Mouse (Mus musculus) heart, adult 18-20 months (tissue): ENCODE data around the gene Eral1. TPM values are rescaled to one million over a fixed set of nuclear protein-coding genes. Genes with fewer than 3 reads are reported as not detected.
A peak's percentile ranks its signal among the peaks of the same experiment; 100 is the strongest.

Experiments used
- DNase-seq, 2 experiments: peaks; one replicate each; pipeline ENCODE4 v3.0.0; 2021 to 2022; ENCODE audit warnings: mixed read lengths in 1 of 2
- long read RNA-seq, 2 experiments: library from polyadenylated mRNA; stranded (forward); transcript quantifications; one replicate each; pipeline ENCODE4 v2.0.0; 2021
- total RNA-seq, 2 experiments: library from RNA; stranded (reverse); gene quantifications; 2 replicates each; pipeline ENCODE4 v1.2.3; 2021

Gene Eral1
- total RNA-seq = 10 to 100 TPM; 28.9 to 29.3 TPM
- long read RNA-seq, experiment 1, transcript Eral1-201 (10 exons, 2,014 nt) = major isoform, 11 of 15 reads
- long read RNA-seq, experiment 1, partial matches to known transcripts = 1 of 15 reads
- long read RNA-seq, experiment 1, other reads (novel, unspliced or antisense) = 3 of 15 reads
- long read RNA-seq, experiment 2, transcript Eral1-201 (10 exons, 2,014 nt) = major isoform, 6 of 10 reads
- long read RNA-seq, experiment 2, partial matches to known transcripts = 1 of 10 reads
- long read RNA-seq, experiment 2, other reads (novel, unspliced or antisense) = 3 of 10 reads

DNA sequence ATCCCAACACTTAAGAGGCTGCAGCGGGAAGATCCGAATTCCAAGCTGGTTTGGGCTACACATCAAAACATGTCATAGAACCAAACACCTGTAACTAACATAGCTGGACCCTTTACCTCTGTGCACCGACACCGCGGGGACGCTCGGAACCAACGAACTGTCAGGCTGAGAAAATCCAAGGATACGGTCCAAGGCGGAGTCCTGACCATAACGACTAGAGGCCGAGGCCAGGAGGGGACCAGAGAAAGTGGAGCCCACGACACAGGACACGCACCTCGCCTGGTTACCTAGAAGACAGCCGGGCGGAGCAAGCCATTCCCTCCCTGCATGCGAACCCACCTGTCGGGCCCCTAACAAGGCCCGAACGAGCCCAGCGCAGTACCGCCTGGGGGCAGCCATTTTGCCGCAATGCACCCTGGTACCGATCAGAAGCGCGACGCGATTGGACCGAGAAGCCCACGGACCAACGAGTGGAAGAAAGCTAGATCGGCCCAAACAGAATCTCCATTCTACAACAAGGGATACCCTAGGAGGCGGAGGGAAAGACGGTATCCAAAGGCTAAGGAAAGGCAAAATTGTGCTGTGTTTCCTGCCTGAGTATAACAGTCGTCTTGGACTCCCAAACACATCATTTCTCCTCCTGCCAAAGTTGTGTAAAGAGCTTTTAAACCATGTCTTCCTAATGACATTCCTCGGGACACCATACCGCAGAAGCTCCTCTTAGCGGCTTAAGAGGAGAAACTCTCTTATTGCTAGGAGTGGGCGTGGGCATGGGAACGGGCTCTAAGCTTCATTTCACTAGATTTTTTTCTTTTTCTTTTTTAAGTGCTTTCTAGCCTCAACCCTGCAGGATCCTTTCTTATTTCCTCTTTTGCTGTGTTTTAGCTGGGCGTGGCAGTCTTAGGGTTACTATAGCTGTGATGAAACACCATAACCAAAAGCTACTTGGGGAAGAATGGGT, at the start of gene Eral1:
TSS of gene Eral1 (minus strand) at position 423 of the 961 bp plus-strand sequence.
- DNase-seq = peak; percentile 87 to 90

DNA sequence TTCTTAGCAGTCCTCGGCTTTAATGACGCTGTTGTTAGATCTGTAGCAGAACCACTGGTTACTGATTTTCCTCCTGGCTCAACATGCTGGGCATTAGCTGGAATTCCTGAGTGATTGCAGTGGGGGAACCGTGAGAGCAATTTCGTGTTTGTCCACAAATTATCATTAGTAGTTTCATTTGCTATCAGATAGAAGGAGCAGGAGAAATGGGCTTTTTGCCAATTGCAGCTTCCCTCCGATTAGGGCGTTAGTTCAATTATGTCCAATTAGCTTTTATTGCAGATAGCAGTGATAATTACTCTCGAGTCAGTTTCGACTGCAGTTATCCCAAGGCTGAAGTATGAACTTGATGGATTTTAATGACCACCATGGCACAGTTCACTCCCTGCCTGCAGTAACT, 49.3 kb upstream of the Eral1 start:
- no peak for DNase-seq

DNA sequence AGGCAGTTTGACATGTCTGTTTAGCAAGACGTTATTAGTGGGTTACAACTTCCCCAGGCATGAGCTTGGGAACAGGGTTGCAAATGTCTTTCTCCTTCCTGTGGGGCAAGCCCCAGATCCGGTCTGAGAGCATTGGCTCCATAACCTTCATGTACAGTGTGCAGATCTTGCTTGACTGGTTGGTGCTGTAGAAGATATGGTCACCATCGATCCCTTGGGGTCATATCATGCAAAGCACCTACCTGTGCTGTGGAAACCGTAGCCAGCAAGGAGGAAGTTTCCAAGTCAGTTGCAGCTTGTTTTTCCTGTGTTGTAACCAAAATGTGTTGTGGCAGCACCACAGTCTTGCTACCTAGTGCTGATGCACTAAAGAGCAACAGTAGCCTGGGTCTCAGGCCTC, 46.6 kb upstream of the Eral1 start:
- no peak for DNase-seq

DNA sequence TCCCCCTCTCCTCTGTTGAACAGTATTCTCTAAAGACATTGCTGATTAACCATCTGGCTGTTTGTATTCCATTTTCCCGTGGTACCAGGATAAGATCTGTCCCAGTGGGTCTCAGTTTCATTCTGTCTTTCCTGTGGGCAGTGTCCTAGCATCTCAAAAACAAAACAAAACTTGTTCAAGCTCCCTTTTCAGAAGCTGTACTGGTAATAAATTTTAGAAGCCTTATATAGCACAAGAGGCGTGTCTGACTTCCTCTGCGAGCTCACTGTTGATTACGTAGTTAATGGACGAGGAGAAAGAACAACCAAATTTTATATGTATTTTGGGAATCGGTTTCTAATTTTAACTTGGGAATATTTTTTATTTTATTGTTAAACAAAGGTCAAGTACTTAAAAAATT, 45.5 kb upstream of the Eral1 start:
- DNase-seq = no peak

DNA sequence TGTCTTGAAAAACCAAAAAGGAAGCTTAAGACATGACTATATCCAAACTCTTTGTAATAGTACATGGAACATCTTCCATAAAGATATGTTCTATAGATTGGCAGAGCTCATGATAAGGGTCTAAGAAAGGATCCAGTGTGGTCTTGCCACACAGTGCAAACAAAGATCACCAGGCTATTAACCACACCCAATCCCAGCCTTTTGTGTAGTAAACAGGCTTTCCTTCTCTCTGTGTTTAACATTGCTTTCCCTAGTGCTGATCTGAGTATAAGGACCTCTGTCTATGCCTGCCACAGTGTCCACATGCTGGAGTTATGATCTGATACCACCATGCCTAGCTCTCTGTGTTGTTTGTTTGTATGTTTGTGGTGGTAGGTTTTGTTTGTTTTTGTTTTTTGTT, 43.6 kb upstream of the Eral1 start:
- DNase-seq = no peak

DNA sequence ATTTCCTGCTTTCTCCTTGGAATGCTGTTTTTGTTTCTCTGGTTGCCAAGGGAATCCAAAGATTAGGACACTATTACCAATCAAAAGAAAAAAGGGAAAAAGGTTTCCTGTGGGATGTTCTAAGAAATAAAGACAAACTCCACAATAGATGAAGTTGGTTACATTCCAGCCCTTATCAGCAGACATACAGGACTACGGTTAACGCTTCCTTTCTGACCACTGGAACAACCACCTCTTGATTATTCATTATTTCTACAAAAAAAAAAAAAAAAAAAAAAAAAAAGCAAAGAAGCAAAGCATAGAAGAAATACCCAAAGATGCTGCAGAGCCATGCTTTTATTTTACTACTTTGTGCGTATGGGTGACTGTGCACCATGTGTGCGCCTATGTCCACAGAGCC, 42.6 kb upstream of the Eral1 start:
- no peak for DNase-seq

DNA sequence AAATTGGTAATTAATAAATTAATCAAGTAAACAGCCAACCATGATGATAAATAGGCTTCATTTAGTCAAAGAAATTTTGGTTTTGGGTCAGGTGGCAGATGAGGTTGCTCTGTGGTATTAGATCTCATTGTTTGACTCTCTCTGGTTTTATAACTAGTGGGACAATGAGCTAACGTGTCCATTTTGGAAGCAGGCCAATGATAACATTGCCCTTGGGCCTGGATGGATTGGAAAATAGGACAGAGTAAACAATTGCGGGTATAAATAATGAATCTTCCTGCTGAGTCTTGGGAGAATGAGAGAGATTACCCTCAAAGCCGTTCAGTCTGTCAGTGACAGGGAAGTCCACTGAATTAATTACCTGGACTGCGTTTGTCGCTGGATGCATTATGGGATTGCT, 41.0 kb upstream of the Eral1 start:
- peak; percentile 62 to 68 for DNase-seq

DNA sequence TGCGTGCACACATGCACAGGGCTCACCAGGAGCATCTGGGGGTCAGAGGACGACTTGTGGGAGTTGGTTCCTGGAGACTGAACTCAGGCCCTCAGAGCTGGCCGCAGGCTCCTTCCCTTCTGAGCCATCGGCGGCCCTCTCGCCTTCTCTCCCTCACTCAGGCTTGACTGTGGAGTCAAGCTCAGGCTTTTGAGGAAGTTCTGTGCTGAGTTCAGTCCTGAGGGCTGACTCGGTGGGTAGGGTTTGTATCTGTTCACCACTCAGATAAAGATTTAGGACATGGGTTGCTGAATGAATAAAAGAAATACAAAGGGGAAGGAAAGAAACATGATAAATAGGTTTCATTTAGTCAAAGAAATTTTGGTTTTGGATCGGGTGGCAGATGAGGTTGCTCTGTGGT, 39.7 kb upstream of the Eral1 start:
- no peak for DNase-seq

DNA sequence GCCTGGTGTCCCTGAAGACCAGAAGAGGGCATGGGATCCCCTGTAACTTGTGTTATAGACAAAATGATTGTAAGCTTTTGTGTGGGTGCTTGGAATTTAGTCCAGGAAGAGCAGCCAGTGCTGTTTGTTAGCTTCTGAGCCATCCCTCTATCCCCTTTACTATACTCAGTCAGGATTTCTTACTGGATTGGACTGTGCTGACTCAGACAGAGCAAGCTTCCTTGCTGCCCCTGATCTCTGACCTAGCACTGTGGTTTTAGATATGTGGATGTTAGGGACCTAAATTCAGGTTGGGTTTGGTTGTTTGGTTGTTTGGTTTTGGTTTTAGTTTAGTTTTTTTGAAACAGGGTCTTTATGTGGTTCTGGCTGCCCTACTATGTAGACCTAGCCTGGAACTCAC, 38.3 kb upstream of the Eral1 start:
- DNase-seq = no peak

DNA sequence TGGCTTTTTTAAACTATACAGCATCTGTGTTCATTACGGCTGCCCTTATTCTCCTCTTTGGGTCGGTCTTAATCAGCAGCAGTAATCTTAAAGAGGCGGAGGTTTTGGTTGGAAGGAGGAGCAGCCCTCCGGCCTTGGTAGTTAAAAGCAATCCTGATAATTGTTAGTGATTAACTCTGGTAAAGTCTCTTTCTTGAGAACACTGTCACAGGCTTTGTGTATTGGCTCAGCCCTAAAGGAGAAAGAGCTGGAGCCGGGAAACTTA, 35.9 kb upstream of the Eral1 start:
- no peak for DNase-seq

DNA sequence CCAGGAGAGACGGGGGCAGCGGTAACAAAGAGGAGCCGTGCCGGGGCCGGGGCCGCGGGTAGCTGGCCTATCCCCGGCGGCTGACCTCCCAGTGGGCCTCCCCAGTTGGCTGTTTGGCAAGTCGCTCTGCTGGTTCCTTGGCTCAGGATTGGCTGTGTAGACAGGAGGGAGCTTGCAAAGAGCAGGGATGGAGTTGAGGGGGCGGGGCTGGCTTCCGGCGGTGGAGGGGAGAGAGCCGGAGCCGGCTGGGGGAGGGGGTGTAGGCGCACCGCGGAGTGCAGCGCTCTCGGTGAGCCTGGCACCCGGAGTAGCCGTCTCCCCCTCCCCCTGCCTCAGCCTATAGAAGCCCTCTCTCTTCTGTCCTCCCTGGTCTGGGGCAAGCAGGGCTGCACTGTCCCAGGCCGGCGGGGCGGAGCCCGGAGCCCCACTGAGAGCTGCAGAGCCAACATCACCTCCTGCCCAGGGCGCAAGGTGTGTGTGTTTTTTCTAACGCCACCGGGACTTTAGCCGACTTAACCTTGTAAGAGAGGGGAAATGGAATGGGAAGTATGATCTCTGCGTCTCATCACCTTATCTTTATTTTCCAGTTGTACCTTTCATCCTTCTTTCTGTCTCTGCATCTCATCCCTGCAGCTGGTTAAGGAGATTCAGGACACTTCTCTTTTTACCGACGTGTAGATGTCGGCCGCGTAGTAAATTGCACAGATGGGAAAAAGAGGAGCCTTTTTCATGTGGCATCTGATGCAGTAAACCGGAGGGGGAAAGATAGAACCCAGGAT, 35.4 kb upstream of the Eral1 start:
- peak; percentile 94 to 97 for DNase-seq

DNA sequence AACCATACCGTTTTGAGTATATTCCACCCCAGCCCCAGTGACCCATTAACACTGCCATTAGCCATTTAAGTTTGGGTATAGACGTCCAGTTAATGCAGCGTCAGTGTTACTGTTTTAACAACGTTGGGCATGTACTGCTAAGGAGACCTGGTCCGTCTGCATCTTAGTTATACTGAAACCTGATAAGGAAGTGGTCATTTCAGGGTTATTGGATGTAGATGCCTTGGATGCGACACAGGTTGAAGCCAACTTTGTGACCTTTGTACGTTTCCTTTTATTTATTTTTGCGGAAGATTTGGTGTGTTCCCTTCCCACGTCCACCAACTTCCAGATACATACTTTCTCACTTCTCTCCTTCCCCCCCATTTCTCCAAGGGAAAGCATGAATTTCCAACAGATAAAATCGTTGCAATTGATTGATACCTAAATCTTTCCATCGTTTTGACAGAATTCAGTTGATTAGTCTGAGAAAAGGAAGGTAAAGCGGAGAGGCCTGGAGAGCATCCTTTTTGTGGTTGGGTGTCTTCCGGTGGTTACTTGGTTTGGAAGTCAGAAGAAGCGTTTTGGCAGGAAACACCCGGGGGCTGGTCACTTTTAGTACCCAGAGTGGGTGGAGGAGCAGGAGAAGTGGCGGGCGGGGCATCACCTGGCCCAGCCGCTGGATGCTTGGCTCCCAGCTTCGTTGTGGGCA, 34.6 kb upstream of the Eral1 start:
- no peak for DNase-seq

DNA sequence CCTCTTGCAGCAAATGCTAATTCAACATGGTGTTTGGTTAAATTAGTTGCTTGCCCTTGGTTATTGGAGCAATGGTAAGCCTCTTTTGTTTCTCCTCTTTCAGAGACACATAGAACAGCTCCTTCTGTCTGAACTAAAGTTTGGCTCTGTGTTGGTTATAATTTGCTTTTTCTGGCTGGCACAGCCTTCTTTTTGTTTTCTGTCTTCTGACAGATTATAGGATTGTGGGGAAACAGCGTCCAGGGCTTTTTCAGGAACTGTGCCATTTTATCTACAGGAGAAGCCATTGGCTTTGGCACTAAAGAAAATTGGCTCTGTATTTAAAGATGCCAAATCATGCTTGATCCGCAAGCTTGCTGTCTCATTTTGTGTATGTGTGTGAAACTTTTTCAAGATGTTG, 33.4 kb upstream of the Eral1 start:
- DNase-seq = no peak

DNA sequence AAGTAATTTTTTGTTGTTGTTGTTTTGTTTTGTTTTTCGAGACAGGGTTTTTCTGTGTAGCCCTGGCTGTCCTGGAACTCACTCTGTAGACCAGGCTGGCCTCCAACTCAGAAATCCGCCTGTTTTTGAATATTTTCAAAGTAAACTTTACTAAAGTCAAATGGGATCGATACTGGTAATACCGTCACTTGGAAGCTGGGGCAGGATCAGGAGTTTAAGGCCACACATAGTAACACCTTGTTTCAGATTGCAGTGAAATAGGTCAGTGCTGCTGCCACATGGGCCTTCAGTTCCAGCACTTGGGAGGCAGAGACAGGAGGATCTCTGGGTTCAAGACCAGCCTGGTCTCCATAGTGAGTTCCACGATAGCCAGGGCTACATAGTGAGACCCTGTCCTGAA, 24.3 kb upstream of the Eral1 start:
- DNase-seq = no peak

DNA sequence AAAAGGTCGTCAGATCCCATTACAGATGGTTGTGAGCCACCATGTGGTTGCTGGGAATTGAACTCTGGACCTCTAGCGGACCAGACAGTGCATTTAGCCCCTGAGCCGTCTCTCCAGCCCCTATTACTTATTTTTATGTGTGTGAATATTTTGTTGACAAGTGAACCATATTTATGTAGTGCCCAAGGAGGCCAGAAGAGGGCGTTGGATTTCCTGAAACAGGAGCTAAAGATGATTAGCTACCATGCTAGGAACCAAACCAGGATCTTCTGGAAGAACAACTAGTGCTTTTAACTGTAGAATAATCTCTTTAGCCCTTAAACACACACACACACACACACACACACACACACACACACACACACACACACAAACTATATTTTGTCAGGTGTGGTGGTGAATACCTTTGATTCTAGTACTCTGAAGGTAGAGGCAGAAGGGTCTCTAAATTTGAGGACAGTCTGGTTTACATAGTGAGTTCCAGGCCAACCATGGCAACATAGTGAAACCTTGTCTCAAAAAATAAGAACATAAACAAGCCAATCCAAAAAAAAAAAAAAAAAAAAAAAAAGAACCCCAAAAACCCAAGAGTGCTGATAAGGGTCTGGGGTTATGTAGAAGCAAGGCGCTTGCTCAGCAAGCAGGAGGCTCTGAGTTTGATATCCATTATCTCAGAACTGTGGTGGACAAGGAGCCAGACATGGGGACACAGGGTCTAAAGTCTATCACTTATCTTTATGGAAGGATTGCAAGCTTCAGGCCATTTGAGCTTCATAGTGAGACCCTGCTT, 23.0 kb upstream of the Eral1 start:
- no peak for DNase-seq

DNA sequence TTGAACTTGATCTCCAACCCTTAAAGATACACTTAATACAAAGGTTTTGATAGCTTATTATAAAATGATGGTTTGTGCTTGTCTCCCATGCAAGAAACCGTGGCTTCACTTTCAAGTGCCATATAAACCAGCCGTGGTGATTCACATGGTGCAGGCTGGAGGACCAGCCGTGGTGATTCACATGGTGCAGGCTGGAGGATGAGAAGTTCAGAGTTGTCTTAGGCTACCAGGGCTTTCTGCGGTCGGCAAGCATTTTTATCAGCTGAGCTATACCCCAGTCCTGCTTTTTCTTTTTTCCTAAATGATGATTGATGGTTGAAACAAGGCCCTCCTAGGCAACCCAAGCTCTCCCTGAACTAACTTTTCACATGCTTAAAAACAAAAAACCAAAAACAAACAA, 22.0 kb upstream of the Eral1 start:
- DNase-seq = no peak

DNA sequence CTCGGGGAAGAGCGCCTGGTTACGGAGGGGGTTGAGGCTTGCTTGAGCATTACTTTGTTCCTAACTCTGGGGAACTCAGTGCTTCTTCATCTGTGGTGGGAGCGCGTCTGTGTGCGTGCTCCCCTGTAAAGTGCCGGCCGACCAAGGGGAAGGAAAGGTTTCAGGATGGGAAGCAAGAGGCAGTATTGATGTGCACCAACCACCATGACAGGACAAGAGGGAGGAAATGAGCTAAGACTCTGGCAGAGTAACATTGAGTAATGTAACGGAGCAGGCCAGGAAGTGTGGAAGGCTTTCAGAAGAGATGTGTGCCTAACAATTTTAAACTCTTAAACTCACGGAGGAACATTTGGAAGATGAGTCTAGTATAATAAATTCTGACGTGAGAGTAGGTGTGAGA, 20.6 kb upstream of the Eral1 start:
- DNase-seq = no peak

DNA sequence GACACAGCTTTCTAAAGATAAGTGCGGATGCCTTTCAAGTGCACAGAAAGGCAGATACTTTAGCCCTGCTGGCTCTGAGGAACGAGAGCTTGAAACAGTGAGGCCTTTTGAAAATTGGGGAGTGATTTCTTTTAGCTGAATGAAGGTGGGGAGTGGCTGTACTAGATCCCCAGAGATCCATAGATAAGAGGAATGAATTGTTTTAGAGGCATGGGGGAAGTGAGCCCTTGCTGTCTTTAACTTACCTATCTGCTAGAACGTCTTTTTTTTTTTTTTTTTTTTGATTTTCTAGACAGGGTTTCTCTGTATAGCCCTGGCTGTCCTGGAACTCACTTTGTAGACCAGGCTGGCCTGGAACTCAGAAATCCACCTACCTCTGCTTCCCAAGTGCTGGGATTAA, 16.9 kb upstream of the Eral1 start:
- DNase-seq = no peak

DNA sequence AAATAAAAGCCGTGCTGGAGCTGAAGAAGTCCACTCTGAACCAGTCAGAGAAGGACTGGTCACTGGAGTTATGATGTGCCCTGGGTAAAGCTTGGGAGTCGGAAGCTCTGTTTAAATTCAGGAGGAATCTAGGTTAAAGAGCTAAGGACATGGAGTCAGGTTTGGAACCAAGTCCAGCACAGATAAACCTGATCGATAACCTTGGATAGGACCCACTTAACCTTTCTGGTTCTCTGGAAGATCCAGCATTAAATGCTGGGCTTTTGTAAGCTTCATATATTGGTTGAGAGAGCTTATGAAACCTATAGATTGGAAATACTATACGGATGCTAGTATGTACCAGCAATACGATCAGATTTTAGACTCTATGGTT, 14.9 kb upstream of the Eral1 start:
- no peak for DNase-seq

DNA sequence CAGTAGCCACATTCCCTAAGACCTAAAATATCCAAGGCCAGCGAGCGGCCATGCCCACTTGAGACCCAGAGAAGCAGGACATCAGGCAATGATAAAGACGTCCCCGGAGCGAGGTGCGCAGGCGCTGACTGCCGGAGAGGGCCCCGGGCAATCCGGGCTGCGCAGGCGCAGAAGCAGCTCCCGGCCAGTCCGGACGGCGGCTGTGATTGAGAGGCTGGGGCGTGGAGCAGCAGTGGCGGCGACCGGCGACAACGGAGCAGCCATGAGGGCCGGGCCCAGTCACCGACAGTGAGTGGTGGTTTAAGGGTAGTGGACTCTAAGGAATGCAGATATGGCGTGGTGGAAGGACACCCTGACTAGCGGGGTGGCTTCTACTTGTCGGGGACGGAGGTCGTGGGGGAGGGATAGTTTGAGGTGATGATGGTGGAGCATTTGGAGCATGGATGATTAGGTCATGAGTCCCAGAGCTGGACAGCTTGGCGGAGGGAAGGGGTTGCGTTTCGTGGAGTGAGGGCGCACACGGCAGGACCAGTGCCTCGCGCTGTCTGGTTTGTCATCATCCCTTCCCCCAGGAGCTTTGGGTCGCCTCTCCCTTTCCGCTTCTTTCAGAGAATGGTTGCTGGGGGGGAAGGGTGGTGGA, 14.4 kb upstream of the Eral1 start, which contains the start of gene Fam222b:
TSS of gene Fam222b (plus strand) at position 157 of the 640 bp plus-strand sequence.
- peak; percentile 93 to 96 for DNase-seq

DNA sequence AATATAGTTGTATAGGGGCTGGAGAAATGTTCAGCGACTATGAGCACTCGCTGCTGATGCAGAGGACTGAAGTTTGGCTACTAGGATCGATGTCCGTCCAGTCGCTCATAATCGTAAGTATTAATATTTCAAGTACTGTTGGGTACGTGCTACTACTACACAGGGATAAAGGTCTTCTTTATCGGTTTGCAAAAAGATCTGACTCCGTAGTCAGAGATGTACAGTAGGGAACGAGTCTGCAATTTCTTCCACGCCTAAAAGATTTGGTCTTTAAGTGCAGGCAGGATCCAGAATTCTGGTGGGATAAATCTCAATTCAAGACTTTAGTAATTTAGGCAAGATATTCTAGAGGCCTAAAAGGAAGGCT, 13.9 kb upstream of the Eral1 start:
- no peak for DNase-seq
